Mouse (Mus musculus): ENCODE results near the gene Itgae. TPM values are rescaled to one million over a fixed set of nuclear protein-coding genes. Genes with fewer than 3 reads are reported as not detected.
A peak's percentile ranks its signal among the peaks of the same experiment; 100 is the strongest.

Gene Itgae
- polyA plus RNA-seq, 1 experiment from 2014 or later = 0.27 TPM

- Histone ChIP-seq H3K9me3 (no peaks in the 10 kb centered on the region), H3K4me2 (no peak overlapping the region), H3K9ac (no peak overlapping the region), H3K27ac (no peak overlapping the region), H3K4me1 (no peaks in the 10 kb centered on the region), H3K27me3 (replicated peaks) (no peaks in the 10 kb centered on the region), H3K4me3 (no peak overlapping the region), H3K36me3 (replicated peaks) (peaks cover 64% of the 10 kb centered on the region)
- no peak for ATAC-seq (replicated peaks)
- 68% methylated on average over 4 of the region's 4 CpGs for WGBS
Observed at GRCm38 (mm10) chr11:73076733-73077132, 13.7 kb upstream of the Itgae start.

GRCm38 (mm10) chr11:73077211-73077720, 13.1 kb upstream of the Itgae start:
- H3K36me3 ChIP-seq (replicated peaks) = peaks cover 70% of the 10 kb centered on the region

GRCm38 (mm10) chr11:73078615-73079014, 11.8 kb upstream of the Itgae start:
- Histone ChIP-seq H3K4me2 (no peak overlapping the region), H3K9me3 (no peaks in the 10 kb centered on the region), H3K4me3 (no peak overlapping the region), H3K27me3 (replicated peaks) (no peaks in the 10 kb centered on the region), H3K9ac (no peak overlapping the region), H3K27ac (no peak overlapping the region), H3K36me3 (replicated peaks) (peaks cover 64% of the 10 kb centered on the region), H3K4me1 (no peaks in the 10 kb centered on the region)
- no peak for ATAC-seq (replicated peaks)
- WGBS = 91% methylated on average over 8 of the region's 8 CpGs

More at GRCm38 (mm10) chr11:73077211-73077720, 13.1 kb upstream of the Itgae start:
- ATAC-seq (replicated peaks) = no peak
- 52% methylated on average over 6 of the region's 6 CpGs for WGBS
- no peak overlapping the region for H3K4me3 ChIP-seq
- no peaks in the 10 kb centered on the region for H3K9me3 ChIP-seq
- no peaks in the 10 kb centered on the region for H3K27me3 ChIP-seq (replicated peaks)
- no peak overlapping the region for H3K9ac ChIP-seq
- no peaks in the 10 kb centered on the region for H3K4me1 ChIP-seq
- no peak overlapping the region for H3K4me2 ChIP-seq
- H3K27ac ChIP-seq = no peak overlapping the region

GRCm38 (mm10) chr11:73080306-73080705, 10.1 kb upstream of the Itgae start:
- Histone ChIP-seq H3K27ac (no peak overlapping the region), H3K36me3 (replicated peaks) (peaks cover 52% of the 10 kb centered on the region), H3K4me3 (no peak overlapping the region), H3K4me1 (no peaks in the 10 kb centered on the region), H3K4me2 (no peak overlapping the region), H3K27me3 (replicated peaks) (no peaks in the 10 kb centered on the region), H3K9me3 (no peaks in the 10 kb centered on the region), H3K9ac (no peak overlapping the region)
- ATAC-seq (replicated peaks) = no peak
- 94% methylated on average over 3 of the region's 3 CpGs for WGBS

GRCm38 (mm10) chr11:73084303-73084702, 6.1 kb upstream of the Itgae start:
- Histone ChIP-seq H3K36me3 (replicated peaks) (peaks cover 29% of the 10 kb centered on the region), H3K4me3 (no peak overlapping the region), H3K27ac (0 out of 2 replicates have a peak overlapping the region, but pooled peaks have one; percentile 9), H3K4me2 (no peak overlapping the region), H3K9ac (no peak overlapping the region), H3K27me3 (replicated peaks) (no peaks in the 10 kb centered on the region), H3K4me1 (no peaks in the 10 kb centered on the region), H3K9me3 (no peaks in the 10 kb centered on the region)
- ATAC-seq (replicated peaks) = no peak
- WGBS = 75% methylated on average over 6 of the region's 6 CpGs

- H3K4me3 ChIP-seq = no peak overlapping the region
- ATAC-seq (replicated peaks) = no peak
- H3K9me3 ChIP-seq = no peaks in the 10 kb centered on the region
- no peaks in the 10 kb centered on the region for H3K4me1 ChIP-seq
- H3K27me3 ChIP-seq (replicated peaks) = no peaks in the 10 kb centered on the region
- no peak overlapping the region for H3K4me2 ChIP-seq
- 0 out of 2 replicates have a peak overlapping the region, but pooled peaks have one; percentile 9 for H3K27ac ChIP-seq
- H3K9ac ChIP-seq = no peak overlapping the region
- WGBS = 76% methylated on average over 10 of the region's 10 CpGs
- peaks cover 25% of the 10 kb centered on the region for H3K36me3 ChIP-seq (replicated peaks)
Observed at GRCm38 (mm10) chr11:73084804-73085231, 5.6 kb upstream of the Itgae start.

GRCm38 (mm10) chr11:73085391-73085790, 5.0 kb upstream of the Itgae start:
- H3K36me3 ChIP-seq (replicated peaks) = peaks cover 25% of the 10 kb centered on the region
- H3K4me3 ChIP-seq = no peak overlapping the region
- 74% methylated on average over 7 of the region's 7 CpGs for WGBS
- no peak overlapping the region for H3K27ac ChIP-seq
- H3K4me2 ChIP-seq = no peak overlapping the region
- H3K4me1 ChIP-seq = no peaks in the 10 kb centered on the region
- no peak overlapping the region for H3K9ac ChIP-seq
- no peak for ATAC-seq (replicated peaks)
- H3K9me3 ChIP-seq = no peaks in the 10 kb centered on the region
- H3K27me3 ChIP-seq (replicated peaks) = no peaks in the 10 kb centered on the region

GRCm38 (mm10) chr11:73087700-73088480, 2.5 kb upstream of the Itgae start:
- Histone ChIP-seq H3K4me3 (no peak overlapping the region), H3K36me3 (replicated peaks) (peaks cover 5% of the 10 kb centered on the region; the same call in 1 of the 2 replicates), H3K4me1 (no peaks in the 10 kb centered on the region), H3K27ac (no peak overlapping the region), H3K9ac (no peak overlapping the region), H3K9me3 (no peaks in the 10 kb centered on the region), H3K27me3 (replicated peaks) (no peaks in the 10 kb centered on the region), H3K4me2 (no peak overlapping the region)
- 51% methylated on average over 6 of the region's 6 CpGs for WGBS
- ATAC-seq (replicated peaks) = no peak

- WGBS = 94% methylated on average over 2 of the region's 2 CpGs
- Histone ChIP-seq H3K9ac (no peak overlapping the region), H3K9me3 (no peaks in the 10 kb centered on the region), H3K4me2 (no peak overlapping the region), H3K27me3 (replicated peaks) (no peaks in the 10 kb centered on the region), H3K36me3 (replicated peaks) (no peaks in the 10 kb centered on the region), H3K27ac (no peak overlapping the region), H3K4me3 (no peak overlapping the region), H3K4me1 (no peaks in the 10 kb centered on the region)
- no peak for ATAC-seq (replicated peaks)
Observed at GRCm38 (mm10) chr11:73090826-73091225, 443 bp downstream of the Itgae start.

- WGBS = 83% methylated on average over 4 of the region's 4 CpGs
- H3K36me3 ChIP-seq (replicated peaks) = no peaks in the 10 kb centered on the region
Observed at GRCm38 (mm10) chr11:73092057-73092456, 1.7 kb downstream of the Itgae start.

GRCm38 (mm10) chr11:73092877-73093276, 2.5 kb downstream of the Itgae start:
- no peaks in the 10 kb centered on the region for H3K9me3 ChIP-seq
- H3K4me3 ChIP-seq = no peak overlapping the region
- no peaks in the 10 kb centered on the region for H3K4me1 ChIP-seq
- no peak overlapping the region for H3K9ac ChIP-seq
- H3K27ac ChIP-seq = no peak overlapping the region
- no peak for ATAC-seq (replicated peaks)
- H3K36me3 ChIP-seq (replicated peaks) = no peaks in the 10 kb centered on the region
- no peak overlapping the region for H3K4me2 ChIP-seq
- WGBS = 79% methylated on average over 7 of the region's 7 CpGs
- no peaks in the 10 kb centered on the region for H3K27me3 ChIP-seq (replicated peaks)

More at GRCm38 (mm10) chr11:73092057-73092456, 1.7 kb downstream of the Itgae start:
- no peak for ATAC-seq (replicated peaks)
- H3K27me3 ChIP-seq (replicated peaks) = no peaks in the 10 kb centered on the region
- no peaks in the 10 kb centered on the region for H3K4me1 ChIP-seq
- H3K27ac ChIP-seq = no peak overlapping the region
- H3K9ac ChIP-seq = no peak overlapping the region
- H3K4me2 ChIP-seq = no peak overlapping the region
- H3K9me3 ChIP-seq = no peaks in the 10 kb centered on the region
- H3K4me3 ChIP-seq = no peak overlapping the region

- Histone ChIP-seq H3K36me3 (replicated peaks) (no peaks in the 10 kb centered on the region), H3K9me3 (no peaks in the 10 kb centered on the region), H3K4me1 (no peaks in the 10 kb centered on the region), H3K4me3 (no peak overlapping the region), H3K9ac (no peak overlapping the region), H3K27ac (no peak overlapping the region), H3K4me2 (no peak overlapping the region), H3K27me3 (replicated peaks) (no peaks in the 10 kb centered on the region)
- no peak for ATAC-seq (replicated peaks)
- whole genome bisulfite sequencing = 81% methylated on average over 11 of the region's 11 CpGs
Observed at GRCm38 (mm10) chr11:73094231-73094995, 4.0 kb downstream of the Itgae start.
